Mouse (Mus musculus) urinary bladder, adult 2 months (tissue): ENCODE results near the gene 2200002J24Rik. TPM values are rescaled to one million over a fixed set of nuclear protein-coding genes. Genes with fewer than 3 reads are reported as not detected.

ENCODE experiments used
- DNase-seq: peaks from one replicate; pipeline ENCODE4 v3.0.0; 2022; ENCODE audit warnings: low spot score
- polyA plus RNA-seq: library from polyadenylated mRNA; depleted of rRNA; stranded (reverse); fragments of >200 nt; gene quantifications from 2 replicates; pipeline ENCODE4 v1.2.3, GENCODE M21; 2012; rRNA removed

The 2200002J24Rik gene
- not detected in 2 replicates for polyA plus RNA-seq

GRCm38 (mm10) chr7:30698589-30698988 lies at the start of gene 2200002J24Rik:
2200002J24Rik (plus strand) TSS chr7:30698926.
- DNase-seq = no peak

- DNase-seq = peak; percentile 92
These were observed 48.9 kb upstream of the 2200002J24Rik start, which contains the start of gene Rbm42 for GRCm38 (mm10) chr7:30649591-30650540. Rbm42 (minus strand) TSS chr7:30650317.

- peak; percentile 71 for DNase-seq
These were observed 34.1 kb upstream of the 2200002J24Rik start, which contains the start of gene Haus5 for GRCm38 (mm10) chr7:30664529-30665200. Haus5 (minus strand) TSS chr7:30664994.

- DNase-seq = no peak
These were observed 33.4 kb upstream of the 2200002J24Rik start for GRCm38 (mm10) chr7:30665321-30665720.

GRCm38 (mm10) chr7:30669229-30669628 lies 29.5 kb upstream of the 2200002J24Rik start:
- no peak for DNase-seq

- no peak for DNase-seq
These were observed 27.2 kb upstream of the 2200002J24Rik start, which contains the start of gene Pmis2 for GRCm38 (mm10) chr7:30671480-30671879. Pmis2 (minus strand) TSS chr7:30671605.

GRCm38 (mm10) chr7:30678263-30678975 lies 20.3 kb upstream of the 2200002J24Rik start:
- DNase-seq = no peak

- DNase-seq = no peak
These were observed 16.8 kb upstream of the 2200002J24Rik start for GRCm38 (mm10) chr7:30681897-30682296.

GRCm38 (mm10) chr7:30683425-30683824 lies 15.3 kb upstream of the 2200002J24Rik start:
- DNase-seq = no peak

GRCm38 (mm10) chr7:30688325-30688724 lies 10.4 kb upstream of the 2200002J24Rik start:
- DNase-seq = no peak

GRCm38 (mm10) chr7:30698101-30698500 lies 625 bp upstream of the 2200002J24Rik start:
- DNase-seq = no peak

- DNase-seq = no peak
These were observed 7.6 kb downstream of the 2200002J24Rik start for GRCm38 (mm10) chr7:30706214-30706882.

GRCm38 (mm10) chr7:30707441-30707840 lies 8.7 kb downstream of the 2200002J24Rik start:
- DNase-seq = no peak

GRCm38 (mm10) chr7:30711942-30712341 lies 13.2 kb downstream of the 2200002J24Rik start, which contains the start of gene Atp4a:
Atp4a (plus strand) TSS chr7:30712209.
- no peak for DNase-seq

GRCm38 (mm10) chr7:30717006-30717715 lies 18.4 kb downstream of the 2200002J24Rik start:
- DNase-seq = no peak

- DNase-seq = no peak
These were observed 19.0 kb downstream of the 2200002J24Rik start for GRCm38 (mm10) chr7:30717716-30718046.

- no peak for DNase-seq
These were observed 20.9 kb downstream of the 2200002J24Rik start for GRCm38 (mm10) chr7:30719669-30720068.

GRCm38 (mm10) chr7:30721286-30721685 lies 22.6 kb downstream of the 2200002J24Rik start:
- DNase-seq = no peak

GRCm38 (mm10) chr7:30723274-30723953 lies 24.7 kb downstream of the 2200002J24Rik start:
- no peak for DNase-seq

- no peak for DNase-seq
These were observed 29.5 kb downstream of the 2200002J24Rik start for GRCm38 (mm10) chr7:30728214-30728613.
